Mouse (Mus musculus) megakaryocyte progenitor cell, adult 5-6 weeks (primary cell): ENCODE measurements at regions not wholly inside any gene's neighbourhood (a gene's known extent, or its start where the extent isn't known, plus 50 kb on each side); places are given as distances from the start of the nearest gene placed in this dataset.
"Not testable (repeated sequence)": the region's sequence is repeated elsewhere in the genome, so short reads cannot be mapped to it uniquely, and the experiment has no call there.

ENCODE experiments used
- ATAC-seq: replicated peaks from 2 replicates; pipeline ENCODE4 v1.8.0; 2016; ENCODE audit warnings: mild to moderate bottlenecking, moderate TSS enrichment, inconsistent platforms; ENCODE audit not compliant: poor library complexity

DNA sequence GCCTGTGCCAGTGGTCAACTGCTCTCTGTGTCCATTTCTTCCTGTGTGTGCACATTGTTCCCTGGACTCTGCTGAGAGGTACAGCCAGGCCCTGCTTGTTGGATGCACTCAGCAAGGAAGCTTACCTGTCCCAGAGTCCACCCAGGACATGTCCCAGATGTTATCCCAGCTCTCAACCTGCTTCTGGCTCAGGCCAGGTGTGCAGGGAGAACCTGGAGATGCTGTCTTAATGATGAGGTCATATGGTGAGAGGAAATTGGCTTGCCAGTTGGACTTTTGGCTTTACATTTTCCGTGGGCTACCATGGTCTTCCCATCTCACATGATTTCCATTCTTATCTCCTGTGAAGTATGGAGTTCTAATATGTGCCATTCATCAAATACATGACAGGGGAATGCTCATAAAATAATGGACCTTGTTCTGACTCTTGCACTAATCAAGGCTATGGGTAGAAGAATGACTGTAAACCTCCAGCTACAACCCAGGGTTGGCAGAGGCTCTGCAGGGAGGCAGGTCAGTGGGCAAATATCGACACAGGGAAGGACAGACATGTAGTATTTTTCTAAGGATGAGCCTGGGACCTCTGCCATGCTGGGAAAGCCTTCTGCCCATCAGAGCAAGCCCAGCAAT is 289.9 kb upstream of the 3110018I06Rik start:
- no peak for ATAC-seq

DNA sequence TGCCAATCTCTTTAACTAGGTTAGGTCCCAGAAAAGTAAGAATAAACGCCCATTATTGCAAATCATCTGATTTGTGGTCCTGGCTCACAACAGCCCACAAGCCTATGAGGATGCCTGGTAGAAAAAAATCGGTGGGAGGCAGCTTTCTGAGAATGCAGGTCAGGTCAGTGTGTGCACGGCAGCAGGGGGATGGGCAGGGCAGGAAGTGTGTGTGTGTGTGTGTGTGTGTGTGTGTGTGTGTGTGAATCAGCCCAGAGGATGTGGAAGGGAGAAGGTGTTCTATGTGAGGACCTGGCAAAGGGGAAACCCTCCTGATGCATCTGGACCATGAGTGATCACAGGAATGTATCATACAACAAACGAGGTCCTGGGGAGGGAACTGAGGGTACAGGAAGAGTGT is 287.5 kb upstream of the 3110018I06Rik start:
- no peak for ATAC-seq

DNA sequence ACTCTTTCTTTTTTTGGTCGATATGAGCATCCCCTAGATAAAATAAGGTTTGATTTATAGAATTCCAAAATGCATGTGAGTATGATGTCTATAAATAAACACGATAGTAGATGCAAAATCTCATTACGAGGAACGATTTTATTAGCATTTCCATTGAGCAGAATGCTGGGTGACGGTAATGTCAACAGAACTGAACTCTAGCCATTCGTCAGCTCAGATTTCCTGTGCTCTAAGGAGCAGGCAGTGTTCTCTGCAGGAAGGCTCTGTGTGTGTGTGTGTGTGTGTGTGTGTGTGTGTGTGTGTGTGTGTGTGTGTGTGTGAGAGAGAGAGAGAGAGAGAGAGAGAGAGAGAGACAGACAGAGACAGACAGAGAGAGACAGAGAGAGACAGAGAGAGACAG is 279.6 kb upstream of the 3110018I06Rik start:
- ATAC-seq: not testable (repeated sequence)

DNA sequence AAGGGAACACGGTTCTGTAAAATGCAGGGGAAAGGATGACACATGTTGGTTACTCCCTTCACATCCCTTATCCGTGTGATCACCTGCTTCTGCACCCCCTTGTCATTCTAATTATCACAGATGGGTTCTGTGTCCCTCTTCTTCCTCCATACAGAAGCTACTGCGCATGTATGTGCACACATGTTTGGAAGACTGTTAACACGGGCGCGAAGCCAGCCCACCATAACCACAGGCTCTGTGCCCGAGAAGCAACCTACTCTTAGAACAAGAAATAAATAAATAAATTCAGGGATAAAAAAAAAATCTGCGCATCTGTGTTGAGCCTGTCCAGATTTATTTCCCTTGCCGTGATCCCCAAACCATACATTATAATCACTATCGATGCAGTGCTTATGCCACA is 275.6 kb upstream of the 3110018I06Rik start:
- no peak for ATAC-seq

DNA sequence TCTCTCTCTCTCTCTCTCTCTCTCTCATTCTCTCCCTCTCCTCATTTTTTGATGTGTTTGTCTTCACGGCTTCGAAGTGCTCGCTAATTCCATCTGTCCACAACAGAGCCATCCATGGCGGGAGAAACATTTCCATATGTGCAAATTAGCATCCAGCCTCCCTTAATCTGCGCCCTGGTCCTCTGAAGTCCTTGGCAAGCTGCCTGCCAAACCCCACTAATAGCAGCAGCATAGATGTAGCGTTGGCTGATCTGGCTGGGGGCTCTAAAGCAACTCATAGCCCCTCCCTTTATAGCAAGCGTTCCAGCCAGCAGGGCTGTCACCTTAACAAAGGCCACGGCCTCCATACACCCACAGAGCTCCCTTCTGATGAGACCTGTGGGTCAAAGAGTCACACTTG is 272.3 kb upstream of the 3110018I06Rik start:
- ATAC-seq: no peak

DNA sequence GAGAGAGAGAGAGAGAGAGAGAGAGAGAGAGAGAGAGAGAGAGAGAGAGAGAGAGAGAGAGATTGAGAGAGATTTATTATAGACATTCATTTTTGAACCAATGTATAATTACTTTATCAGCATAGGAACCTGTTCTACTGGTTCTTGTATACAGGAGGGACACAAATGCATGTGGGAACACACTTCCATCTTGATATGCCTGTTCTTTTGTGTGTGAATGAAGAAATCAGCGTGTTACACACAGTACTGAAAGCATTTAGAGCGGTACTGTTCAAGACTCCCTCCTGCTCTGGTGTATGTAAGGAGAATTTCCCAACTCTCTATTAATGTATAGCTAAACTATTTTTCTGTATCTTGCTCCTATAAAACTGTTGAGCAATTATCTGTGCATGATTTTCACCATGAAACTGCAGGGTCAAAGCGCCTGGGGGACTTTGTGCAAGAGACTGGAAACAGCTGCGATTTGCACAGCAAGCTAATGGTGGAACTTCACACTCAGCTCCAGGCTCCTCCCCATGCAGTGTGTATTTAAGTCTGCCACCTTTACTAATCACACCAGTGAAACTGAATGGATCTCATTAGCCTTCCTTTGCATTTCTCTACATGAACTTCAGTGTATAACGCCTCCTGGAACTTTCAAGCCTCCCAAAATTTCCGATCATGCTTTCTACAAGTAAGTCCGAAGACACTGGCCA is 267.0 kb upstream of the 3110018I06Rik start:
- ATAC-seq: no peak

DNA sequence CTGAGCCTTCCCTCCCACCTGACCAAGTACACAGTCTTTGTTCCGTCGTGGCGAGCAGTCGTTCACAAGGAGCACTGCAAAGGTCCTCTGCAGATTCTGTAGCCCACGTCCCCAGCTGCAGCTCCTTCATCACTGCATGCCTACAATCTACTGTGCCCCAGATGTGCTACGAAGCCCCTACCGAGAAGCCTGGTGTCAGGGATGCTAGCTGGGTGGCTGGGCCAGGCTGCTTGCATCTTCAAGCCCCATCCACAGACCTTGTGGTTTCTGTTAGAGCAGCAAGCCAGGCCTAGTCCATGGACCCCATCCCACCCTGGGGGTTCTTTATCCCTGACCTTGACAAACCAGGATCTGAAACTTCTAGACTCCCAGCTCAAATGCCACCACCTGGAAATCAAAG is 266.3 kb upstream of the 3110018I06Rik start:
- ATAC-seq: no peak

DNA sequence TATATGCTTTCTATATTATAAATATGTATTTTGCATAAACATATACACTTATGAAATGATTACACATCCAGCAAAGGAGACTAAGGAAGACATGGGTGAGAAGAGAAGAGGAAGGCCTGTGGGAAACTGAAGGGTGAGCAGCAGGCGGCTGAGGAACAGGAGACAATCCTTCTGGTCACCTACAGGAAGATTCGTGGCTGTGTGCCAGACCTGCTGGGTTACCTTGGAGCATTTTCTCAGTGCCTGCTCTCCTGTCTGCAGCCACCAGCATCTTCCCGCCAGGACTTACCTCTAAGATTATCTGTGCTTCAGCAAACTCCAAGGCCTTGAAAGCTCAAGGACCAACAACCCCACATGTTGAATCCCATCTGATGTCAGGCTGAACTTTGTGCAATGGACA is 258.3 kb upstream of the 3110018I06Rik start:
- no peak for ATAC-seq

DNA sequence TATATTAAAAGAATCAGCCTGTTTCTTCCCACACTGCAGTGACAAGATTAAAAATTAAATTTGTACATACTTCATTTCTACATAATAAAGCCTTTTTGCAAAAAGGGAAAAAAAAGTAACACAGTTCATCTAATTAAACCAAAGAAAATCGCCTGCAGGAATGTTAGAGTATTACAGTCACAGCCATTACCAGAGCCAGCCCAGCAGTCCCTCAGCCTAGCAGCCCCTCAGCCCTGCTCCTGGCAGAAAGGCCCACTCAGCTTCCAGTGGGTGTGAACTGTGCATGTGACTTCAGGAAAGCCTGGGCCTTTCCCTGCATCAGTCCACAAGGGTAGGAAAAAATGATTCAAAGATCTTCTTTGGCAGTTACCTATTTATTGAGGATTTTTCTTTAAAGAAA is 256.8 kb upstream of the 3110018I06Rik start:
- ATAC-seq: no peak

DNA sequence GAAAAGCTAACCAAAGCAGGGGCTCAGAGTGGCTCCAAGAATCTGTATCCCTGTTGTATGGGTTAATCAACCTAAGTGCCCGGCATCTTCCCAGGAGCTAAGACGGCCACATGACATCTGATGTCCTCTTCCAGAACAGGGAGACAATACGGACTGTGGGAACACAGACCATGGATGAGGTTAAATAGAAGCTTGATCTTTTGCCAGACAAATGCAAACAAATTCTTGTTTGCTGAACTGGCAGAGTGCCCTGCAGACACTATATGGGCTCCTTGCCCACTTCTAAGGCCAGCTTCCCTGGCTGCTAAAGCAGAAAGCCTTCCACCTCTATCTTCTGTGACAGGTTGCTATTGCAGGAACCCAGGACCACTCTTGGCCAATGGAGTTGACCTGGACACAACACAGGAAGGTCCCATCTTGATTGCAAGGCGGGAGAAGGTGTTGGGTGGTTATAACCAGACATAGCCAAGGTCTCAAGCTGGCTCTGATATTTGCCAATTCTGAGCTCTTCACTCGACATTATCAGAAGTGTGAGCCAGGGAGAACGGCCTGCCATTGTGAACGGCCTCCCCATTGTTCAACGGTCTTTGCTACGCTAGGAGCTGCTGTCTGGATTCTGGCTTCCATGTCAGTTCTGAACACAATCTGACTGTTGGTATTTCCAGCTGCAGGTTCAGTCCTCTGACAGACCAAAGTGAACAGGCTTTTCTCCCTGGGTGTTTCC is 237.5 kb upstream of the 3110018I06Rik start:
- ATAC-seq: no peak

DNA sequence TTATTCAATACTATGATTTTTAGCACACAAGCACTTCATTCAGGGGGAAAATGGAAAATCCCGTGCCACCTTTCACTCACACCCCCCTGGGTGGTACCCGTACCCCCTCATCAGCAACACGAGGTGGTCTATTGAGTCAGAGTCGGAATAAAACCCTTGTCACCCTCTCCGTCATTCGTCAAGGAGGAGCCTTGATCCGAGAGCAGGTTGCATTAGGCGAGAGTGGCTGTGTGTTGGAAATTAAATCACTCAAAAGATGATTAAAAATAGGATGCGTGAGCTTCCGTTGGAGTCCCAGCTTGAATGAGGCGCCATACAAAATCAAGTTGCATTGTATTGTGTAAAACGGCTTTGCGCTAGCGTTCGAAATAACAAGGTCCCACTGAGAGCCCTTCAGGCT is 236.5 kb upstream of the 3110018I06Rik start:
- no peak for ATAC-seq

DNA sequence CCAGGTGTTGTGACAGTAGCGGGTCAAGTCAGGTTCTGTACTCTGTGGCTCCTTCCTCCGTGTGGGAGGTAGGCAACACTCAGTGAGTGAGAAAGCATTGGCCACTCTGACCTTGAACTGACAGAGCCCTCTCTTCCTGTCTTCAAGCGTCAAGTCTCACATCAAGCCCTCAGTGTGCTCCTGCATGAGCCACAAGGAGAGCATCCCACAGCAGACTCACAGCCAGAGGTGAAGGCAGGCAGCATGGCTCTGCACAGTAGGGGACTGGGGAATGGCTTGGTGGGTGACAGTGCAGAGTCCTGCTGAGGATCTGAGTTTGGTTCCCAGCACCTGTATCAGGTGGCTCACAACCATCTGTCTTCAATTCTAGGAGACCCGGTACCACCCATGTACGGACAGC is 226.4 kb upstream of the 3110018I06Rik start:
- no peak for ATAC-seq

DNA sequence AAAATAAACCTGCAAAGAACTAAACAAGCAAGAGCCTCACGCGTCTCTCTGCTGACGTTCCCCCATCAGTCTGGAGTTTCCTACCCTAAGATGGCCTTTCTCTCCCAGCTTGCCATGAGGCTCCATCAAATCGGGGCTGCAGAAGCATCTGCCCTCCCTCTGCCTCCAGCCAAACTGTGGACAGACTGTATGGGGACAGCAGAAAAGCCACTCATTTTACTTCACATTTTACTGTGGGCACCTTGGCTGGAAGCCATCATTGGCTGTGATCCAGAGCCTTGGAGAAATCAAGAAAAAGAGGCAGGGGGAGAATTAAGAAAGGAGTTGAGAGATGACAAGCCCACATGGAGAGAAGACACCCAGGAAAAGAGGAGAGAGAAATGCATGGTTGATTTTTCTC is 225.9 kb upstream of the 3110018I06Rik start:
- no peak for ATAC-seq

DNA sequence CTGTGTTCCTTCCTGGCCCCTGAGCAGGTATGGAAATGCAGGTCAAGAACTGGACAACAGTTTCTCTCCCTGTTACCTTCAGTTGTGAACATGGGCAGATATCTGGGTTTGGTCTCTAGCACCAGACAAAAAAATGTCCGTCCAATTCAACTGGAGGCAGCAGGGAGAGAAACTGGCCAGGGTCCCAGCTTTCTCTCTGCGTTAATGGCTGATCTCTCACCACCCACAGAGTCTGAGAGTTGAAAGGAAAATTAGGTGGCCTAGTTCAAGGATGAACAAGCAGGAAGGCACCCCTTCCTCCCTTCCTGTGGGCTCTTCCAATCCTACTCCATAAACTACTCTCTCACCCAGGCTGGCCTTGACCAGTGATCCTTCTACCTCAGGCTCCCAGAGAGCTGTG is 221.7 kb upstream of the 3110018I06Rik start:
- ATAC-seq: no peak

DNA sequence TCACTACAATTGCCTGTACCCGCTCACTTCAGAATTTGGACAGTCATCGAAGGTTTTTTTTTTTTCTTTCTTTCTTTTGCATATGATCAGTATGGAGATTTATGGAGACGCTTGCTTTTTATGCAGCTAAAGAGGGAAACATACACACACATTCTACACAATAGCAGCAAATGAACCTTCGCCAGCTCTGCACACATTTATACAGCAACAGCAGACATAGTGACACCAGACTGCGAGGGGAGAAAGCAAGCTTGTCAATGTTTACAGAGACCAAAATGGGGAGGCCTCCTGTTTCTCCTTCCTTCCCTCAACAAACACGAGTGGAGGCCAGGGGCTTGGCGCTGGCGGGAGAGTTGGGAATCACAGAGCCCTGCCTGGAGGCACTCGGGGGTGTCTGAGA is 202.8 kb upstream of the 3110018I06Rik start:
- ATAC-seq: no peak

DNA sequence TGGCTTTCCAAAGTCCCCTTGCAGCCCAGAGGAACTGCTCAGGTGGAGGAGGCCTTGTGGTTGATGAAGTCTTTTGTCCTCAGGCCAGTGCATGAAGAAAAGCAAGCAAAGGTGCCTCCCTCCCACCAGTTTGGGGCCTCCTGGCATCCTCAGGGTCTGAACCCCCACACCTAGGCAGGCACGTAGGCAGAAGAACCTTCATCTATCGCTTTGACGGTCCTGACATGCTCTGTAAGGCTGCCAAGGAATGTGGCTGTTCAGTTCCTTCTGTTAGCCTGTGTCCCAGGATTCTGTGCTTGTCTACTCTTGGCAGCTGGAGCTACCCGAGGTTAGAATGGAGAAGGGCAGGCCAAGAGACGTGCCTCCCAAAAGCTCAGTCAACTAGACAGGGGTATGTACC is 197.1 kb upstream of the 3110018I06Rik start:
- ATAC-seq: no peak

DNA sequence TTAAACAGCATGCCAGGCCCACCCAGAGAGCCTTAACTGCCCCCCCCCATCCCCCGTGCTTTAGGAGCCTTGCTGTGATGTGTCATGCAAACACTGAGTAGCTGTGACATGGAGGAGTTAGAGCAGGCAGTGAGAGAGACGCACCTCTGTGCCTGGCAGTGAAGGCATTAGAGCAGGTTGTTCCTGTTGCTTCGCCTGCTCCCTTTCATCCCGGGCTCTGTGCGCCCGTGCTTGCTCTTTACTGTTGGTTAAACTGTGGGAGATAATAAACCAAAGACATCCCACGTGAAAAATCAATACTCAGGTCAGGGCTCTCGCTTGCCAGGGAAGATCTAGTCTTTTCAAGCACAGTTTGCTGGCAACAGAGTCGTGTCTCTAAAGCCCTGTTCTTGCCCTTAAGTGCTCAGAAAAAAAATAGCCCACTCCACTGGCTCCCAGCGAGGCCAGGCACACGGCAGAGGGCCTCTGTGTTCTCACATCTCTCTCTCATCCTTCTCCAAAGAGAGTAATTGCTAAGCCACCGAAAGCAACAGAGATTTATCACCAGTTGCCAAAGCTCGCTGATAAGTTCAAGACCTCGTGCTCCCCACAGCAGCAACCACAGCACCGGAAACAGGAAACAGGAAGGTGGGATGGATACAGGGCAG is 181.2 kb upstream of the 3110018I06Rik start:
- ATAC-seq: no peak

DNA sequence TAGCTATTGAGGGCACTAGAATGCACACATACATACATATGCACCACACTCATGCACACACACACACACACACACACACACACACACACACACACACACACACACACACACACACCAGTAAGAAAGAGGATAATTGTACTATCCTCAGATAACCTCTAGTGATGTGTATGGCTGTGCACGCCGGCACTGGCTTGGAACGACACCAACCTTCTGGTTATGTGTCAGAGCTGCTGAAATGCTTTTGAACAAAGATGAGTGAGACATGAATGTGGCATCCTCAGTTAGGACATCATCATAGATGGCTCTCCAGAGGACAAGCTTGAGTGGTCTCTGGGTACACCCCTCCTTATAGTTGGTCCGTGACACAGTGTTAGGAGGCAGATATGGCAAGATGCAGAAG is 173.0 kb upstream of the 3110018I06Rik start:
- no peak for ATAC-seq

DNA sequence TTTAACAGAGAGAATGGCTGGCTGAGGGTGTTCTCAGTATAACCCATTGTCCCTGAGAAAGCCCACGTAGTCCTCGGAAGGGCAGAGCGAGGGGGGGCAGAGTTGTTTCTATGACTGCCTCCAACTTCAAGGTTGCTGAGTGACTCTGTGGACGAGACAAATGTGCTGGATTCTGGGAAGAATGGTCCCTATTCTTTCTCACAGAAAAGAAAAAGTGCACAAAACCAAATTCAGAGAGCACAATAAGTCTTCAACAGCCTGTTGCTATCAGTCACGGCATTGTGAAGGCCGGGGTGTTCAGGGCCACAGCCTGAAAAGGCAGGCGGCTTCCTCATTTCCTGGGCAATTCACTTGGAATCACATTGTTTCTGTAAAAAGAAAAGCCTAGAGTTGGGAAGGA is 165.6 kb upstream of the 3110018I06Rik start:
- no peak for ATAC-seq

DNA sequence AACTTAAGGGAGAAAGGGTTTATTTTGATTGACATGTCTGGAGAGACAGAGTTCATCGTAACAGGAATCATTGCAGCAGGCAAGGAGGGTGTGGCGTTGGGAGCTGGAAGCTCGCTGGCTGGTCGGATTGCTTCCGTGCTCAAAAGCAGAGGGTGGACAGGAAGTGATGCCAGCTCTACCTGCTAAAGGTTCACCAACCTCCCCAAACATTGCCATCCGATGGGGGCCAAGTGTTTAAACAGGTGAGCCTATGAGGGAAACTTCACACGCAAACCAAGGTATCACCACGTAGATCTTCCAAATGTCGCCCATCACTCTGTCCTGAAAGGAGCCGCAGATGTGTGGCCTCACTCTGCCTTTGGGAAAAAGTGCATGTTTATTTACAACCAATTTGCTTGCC is 162.3 kb upstream of the 3110018I06Rik start:
- no peak for ATAC-seq

DNA sequence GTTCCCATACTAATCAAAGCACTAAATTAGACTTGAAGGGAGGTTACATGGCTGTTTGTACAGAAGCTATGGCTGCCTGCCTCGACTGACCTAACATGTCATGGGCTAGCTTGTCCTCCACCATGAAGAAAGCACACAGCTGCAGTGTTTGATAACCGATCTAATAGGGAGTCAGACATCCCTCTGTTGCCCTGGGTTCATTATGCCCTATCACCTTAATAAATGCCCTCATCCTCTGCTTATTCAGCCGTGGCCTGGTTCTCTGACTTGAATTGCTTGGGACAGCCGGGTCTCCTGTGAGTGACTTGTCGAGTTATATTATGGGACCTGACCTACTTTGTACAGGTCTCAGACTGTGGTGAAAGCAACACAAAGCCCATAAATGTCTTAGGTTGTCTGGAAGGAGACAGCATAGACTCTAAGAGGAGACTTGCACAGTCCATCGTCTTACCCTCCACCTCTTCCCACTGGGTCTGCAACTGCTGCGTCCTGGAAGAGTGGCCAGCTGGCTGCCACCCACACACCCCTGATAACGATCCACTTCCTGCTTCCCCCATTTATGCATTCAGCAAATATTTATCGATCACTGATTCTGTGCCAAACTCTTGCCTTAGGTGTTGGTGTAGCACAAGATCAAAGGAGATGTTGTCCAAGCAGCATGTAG is 161.2 kb upstream of the 3110018I06Rik start:
- no peak for ATAC-seq
